Mouse (Mus musculus) heart, adult 8-10 months (tissue): ENCODE measurements around the gene Ndufv2. TPM values are rescaled to one million over a fixed set of nuclear protein-coding genes. Genes with fewer than 3 reads are reported as not detected.
"Not testable (repeated sequence)": the region's sequence is repeated elsewhere in the genome, so short reads cannot be mapped to it uniquely, and the experiment has no call there.

Experiments
- DNase-seq: peaks from one replicate; pipeline ENCODE4 v3.0.0; 2022; ENCODE audit warnings: low spot score
- total RNA-seq, 4 experiments: library from RNA; stranded (reverse); gene quantifications; 2 replicates each; pipeline ENCODE4 v1.2.4; 2022

Ndufv2 gene
- total RNA-seq, 4 experiments from 2014 or later: 1,211 to 1,253 (median 1,225) TPM

- no peak for DNase-seq
Measured at GRCm38 (mm10) chr17:66085038-66085437, 16.3 kb downstream of the Ndufv2 start.

GRCm38 (mm10) chr17:66084486-66084885, 16.9 kb downstream of the Ndufv2 start:
- no peak for DNase-seq

- no peak for DNase-seq
Measured at GRCm38 (mm10) chr17:66077437-66077850, 23.9 kb downstream of the Ndufv2 start.

- DNase-seq: peak; percentile 96
Measured at GRCm38 (mm10) chr17:66076934-66077333, 24.4 kb downstream of the Ndufv2 start, which contains the start of gene Ankrd12. TSS of gene Ankrd12 (minus strand) at chr17:66077089.

- peak; percentile 27 for DNase-seq
Measured at GRCm38 (mm10) chr17:66076174-66076927, 25.0 kb downstream of the Ndufv2 start.

GRCm38 (mm10) chr17:66075827-66076173, 25.6 kb downstream of the Ndufv2 start:
- peak; percentile 19 for DNase-seq

- no peak for DNase-seq
Measured at GRCm38 (mm10) chr17:66073971-66074370, 27.4 kb downstream of the Ndufv2 start.

GRCm38 (mm10) chr17:66069036-66069435, 32.3 kb downstream of the Ndufv2 start:
- DNase-seq: not testable (repeated sequence)

GRCm38 (mm10) chr17:66065115-66065514, 36.2 kb downstream of the Ndufv2 start:
- no peak for DNase-seq

GRCm38 (mm10) chr17:66061241-66061938, 40.0 kb downstream of the Ndufv2 start:
- DNase-seq: no peak

GRCm38 (mm10) chr17:66058160-66058559, 43.2 kb downstream of the Ndufv2 start:
- no peak for DNase-seq

- no peak for DNase-seq
Measured at GRCm38 (mm10) chr17:66057145-66057544, 44.2 kb downstream of the Ndufv2 start.

GRCm38 (mm10) chr17:66053349-66053748, 48.0 kb downstream of the Ndufv2 start:
- no peak for DNase-seq

- DNase-seq: no peak
Measured at GRCm38 (mm10) chr17:66048795-66049194, 52.6 kb downstream of the Ndufv2 start.

- DNase-seq: no peak
Measured at GRCm38 (mm10) chr17:66048199-66048598, 53.2 kb downstream of the Ndufv2 start.

GRCm38 (mm10) chr17:66043679-66044078, 57.7 kb downstream of the Ndufv2 start:
- not testable (repeated sequence) for DNase-seq

- no peak for DNase-seq
Measured at GRCm38 (mm10) chr17:66041020-66041419, 60.3 kb downstream of the Ndufv2 start.

GRCm38 (mm10) chr17:66033239-66033638, 68.1 kb downstream of the Ndufv2 start:
- DNase-seq: no peak

- no peak for DNase-seq
Measured at GRCm38 (mm10) chr17:66031991-66032390, 69.4 kb downstream of the Ndufv2 start.
